Mouse (Mus musculus): ENCODE measurements around the gene Thy1.

The Thy1 gene

DNA sequence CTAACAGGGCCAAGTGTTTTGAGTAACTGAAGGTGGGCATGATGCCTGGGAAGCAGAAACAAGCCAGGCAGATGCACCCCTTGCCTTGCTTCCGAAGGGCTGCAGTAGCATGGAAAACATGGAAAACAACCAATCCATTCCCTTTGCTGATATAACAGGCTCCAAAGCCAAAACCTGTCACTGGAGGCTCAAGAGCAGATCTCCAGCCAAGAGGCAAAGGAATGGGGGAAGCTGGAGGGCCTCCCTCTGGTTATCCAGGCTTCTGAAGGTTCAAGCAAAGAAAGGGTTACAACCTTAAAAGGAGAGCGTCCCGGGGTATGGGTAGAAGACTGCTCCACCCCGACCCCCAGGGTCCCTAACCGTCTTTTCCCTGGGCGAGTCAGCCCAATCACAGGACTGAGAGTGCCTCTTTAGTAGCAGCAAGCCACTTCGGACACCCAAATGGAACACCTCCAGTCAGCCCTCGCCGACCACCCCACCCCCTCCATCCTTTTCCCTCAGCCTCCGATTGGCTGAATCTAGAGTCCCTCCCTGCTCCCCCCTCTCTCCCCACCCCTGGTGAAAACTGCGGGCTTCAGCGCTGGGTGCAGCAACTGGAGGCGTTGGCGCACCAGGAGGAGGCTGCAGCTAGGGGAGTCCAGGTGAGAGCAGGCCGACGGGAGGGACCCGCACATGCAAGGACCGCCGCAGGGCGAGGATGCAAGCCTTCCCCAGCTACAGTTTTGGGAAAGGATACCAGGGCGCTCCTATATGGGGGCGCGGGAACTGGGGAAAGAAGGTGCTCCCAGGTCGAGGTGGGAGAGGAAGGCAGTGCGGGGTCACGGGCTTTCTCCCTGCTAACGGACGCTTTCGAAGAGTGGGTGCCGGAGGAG is at the start of gene Thy1:
Gene Thy1 (plus strand): TSS at position 549 of the 872 bp plus-strand sequence.
- no peak for DNase-seq (ENCODE audit: low spot score)

DNA sequence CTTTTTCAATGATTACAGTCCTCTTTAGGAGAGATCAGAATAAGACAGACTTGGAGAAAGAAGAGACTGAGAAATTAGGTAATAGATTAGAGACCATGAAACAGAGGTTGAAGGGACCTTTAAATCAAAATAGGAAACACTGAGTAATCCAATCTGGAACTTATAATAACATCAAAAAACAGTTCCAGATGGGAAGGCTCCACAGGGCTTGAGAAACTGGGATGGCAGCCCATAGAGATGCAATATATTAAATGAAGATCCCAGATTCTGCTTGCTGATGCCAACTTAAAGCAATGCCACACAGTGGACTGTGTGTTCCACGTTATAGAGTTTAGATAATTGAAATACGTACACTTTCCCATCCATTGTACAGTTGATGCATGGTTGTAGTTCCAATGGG is 45.5 kb upstream of the Thy1 start:
- no peak for DNase-seq (ENCODE audit: low spot score)

DNA sequence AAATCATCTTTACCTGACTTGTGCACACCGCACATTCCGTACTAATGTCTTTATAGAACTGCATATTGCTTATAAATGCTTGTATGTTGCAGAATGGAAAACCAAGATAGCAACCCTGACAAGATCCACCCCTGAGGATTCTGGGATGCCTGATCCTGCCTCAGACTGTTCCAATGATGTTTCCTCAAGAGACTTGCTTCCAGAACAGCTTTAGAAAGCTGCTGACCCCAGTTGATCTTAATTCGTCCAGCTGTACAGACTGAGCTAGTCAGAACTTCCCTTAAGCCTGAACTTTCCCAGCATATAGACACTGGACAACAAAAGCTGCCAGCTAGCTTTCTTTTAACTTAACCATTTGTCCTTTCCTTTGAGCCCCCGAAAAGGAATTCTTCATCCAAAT is 44.3 kb upstream of the Thy1 start:
- DNase-seq (ENCODE audit: low spot score), result no peak

DNA sequence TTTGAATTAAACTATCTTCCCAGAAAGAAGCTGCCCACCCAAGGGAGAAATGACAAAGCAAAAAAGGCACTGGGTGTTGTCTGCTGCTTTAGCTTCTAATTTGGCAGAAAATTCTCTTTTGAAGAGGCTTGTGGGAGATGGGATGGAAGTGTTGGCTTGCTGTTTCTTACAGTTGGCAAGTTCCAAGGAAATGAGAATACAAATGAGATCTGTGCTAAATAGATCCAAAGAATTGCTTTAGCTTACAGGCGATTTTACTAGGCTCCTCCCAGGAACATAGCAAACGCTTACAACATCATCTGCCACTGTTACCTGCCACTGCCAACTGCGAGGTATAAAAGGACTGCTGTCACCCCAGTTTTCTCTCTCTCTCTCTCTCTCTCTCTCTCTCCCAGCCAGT is 38.8 kb upstream of the Thy1 start:
- DNase-seq (ENCODE audit: low spot score), result no peak

DNA sequence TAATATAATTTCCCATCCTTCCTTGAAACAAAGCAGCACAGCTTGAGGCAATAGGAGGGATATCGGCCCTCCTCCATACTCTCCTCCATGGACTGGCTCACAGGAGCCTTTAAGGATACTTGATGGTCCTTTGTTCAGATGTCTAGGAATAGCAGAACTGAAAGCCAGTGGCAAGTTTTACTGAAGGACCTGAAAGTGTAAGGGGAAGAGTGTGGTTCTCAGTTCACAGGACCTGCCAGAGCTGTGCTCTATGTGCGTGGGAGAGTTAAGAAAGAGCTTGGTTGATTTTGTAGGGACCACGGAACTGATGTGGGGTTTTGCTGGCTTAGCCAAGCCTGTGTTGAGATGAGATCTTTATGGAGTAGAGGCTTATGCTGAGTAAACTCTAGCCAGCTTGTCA is 37.9 kb upstream of the Thy1 start:
- DNase-seq (ENCODE audit: low spot score), result no peak

DNA sequence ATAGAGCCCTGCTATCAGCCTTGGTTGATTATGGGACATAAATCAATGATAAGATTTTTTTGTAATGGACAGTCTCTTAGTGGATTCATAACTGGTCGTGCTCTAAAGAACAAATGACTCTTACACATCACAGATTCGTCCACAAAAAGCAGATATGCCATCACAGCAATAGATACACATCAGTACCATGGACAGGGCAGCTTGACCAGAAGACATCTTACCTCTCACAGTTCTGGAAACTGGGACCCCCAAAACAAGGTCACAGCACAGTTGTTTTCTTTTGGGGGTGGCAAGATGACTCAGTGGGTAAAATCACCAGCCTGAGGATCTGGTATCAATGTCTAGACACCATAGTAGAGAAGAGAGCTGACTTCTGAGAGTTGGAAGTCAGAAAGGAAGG is 35.9 kb upstream of the Thy1 start:
- DNase-seq (ENCODE audit: low spot score), result no peak

DNA sequence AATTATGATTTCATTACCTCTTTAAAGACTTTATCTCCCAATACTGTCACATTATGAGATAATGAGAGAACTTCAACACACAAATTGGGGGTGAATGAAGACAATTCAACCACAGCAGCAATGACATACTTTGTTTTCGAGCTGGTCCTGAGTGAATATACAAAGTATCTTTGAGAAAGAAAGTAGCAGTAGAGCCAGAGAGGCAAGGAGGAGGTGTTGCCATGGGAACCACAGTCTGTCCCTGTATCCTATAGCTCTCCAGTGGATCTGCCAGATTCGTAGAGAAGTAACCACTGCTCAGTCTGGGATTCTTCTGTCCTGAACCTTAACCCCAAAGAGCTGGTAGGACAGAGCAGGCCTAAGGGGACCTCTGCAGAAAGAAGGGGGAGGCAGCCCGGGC is 35.2 kb upstream of the Thy1 start:
- DNase-seq (ENCODE audit: low spot score), result no peak

DNA sequence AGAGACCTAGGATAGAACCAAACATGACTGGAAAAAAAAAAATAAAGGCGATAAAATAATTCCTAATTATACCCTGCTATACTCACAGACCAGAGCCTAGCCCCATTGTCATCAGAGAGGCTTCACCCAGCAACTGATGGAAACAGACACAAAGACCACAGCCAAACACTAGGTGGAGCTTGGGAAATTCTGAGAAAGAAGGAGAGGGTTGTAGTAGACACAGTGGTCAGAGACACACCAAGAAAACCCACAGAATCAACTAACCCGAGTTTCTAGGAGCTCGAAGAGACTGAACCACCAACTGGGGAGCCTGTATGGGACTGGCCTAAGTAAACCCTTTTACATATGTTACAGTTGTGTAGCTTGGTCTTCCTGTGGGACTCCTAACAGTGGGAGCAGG is 32.3 kb upstream of the Thy1 start:
- no peak for DNase-seq (ENCODE audit: low spot score)

DNA sequence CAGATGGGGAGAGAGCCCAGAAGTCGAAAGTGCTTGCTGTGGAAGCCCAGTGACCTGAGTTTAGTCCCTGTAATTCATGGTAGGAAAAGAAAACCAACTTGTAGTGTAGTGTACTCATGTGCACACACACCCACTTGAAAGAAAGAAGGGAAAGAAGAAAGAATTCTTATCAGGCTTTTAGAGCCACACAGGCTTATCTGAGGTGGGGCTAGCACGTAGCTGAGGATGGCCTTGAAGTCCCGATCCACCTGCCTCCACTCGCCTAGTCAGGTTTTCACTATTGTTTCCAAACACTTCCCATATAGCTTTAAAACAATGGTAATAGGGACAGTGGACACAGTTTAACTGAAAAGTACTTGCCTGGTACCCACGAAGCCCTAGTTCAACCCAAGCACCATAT is 31.5 kb upstream of the Thy1 start:
- no peak for DNase-seq (ENCODE audit: low spot score)

DNA sequence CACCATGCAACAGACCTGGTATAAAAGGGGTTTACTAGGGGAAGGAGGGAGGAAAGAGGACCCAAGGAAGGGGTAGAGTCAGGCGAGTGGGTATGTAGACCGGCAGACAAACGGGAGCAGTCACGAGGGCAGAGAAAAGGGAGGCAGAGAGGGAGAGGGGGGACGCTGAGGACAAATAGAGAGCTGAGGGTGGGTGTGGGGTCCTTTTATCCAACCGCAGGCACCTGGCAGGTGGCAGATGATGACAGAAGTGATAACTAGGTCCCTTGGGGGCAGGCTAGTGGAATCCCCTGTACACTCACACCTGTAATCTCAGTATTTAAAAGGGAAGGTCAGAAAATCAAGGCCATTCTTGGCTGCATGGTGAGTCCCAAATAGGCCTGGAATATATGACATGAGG is 31.0 kb upstream of the Thy1 start:
- DNase-seq (ENCODE audit: low spot score), result no peak

DNA sequence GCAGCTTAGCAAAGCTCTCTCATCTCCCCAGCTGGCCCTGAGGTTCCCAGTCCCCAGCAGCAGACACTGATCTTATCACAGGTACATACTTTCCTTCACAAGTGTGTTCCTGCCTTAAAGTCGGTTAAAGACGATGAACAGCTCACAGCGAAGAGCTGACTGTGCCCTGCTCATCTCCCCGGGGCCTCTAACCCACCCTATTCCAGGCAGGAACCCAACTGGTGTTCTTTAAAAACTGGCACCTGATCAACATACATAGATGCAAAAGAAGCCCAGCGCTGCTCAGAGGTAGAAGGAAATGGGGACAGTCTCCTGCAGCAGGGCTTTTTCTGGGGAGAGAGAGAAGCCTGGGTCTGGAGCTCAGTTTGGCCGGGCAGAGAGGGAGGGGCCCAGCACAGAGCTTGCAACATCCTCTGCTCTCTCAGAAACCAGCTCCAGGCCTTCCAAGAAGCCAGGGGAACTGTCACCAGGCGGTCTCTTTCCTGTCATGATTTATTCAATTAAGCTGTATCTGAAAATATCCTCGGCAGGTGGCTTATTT is 30.4 kb upstream of the Thy1 start:
- no peak for DNase-seq (ENCODE audit: low spot score)

DNA sequence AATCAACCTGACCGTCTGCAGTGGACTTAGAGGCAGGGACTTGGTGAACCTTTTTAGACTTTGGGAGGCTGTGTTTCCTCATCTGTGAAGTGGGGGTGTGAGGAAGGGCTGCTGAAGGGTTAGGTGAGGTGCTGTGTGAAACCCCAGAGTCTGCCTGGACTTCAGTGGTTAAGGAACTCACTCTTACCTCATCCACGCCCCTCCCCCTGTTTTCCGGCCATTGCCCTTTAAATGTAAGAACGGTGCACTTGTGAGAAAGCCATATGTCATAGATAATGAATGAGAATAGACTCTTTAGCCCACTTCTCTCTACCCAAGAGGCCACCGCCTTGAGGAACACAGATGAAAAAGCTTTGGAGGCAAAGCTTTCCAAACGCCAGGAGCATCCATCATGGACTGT is 29.4 kb upstream of the Thy1 start:
- DNase-seq (ENCODE audit: low spot score), result no peak

DNA sequence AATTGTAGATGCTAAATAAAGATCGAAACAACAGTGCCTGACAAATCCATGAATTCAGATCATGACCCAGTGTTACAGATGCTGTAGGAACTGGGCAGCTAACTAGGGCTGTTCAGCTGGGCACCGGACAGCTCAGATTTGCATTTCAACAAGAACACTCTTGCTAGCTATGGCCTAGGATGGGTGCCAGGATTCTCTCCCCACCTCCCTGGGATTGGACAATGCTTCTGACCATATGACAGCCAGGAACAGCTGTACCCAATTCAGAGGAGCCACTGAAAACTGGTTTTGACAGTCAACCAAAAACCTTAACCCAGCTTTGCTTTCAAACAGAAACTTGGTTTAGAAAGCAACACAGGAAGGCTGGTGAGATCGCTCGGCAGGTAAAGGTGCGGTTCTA is 26.9 kb upstream of the Thy1 start:
- DNase-seq (ENCODE audit: low spot score), result no peak

DNA sequence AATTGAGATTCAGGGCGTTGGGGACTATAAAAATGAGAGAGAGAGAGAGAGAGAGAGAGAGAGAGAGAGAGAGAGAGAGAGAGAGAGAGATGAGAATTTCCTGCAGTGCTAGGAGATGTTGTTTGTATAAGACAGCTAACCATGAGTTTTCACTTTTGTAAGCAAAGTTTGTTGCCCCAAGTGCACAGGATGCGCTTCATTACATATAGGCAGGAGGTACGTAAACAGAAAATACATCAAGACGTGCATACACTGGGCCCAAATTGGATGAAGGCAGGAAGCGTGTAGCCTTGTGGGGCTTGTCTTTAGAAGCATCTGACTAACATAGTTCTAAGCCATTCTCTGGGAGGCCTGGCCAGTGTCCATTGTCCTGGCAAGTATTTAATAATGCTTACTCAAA is 25.3 kb upstream of the Thy1 start:
- DNase-seq (ENCODE audit: low spot score), result no peak

DNA sequence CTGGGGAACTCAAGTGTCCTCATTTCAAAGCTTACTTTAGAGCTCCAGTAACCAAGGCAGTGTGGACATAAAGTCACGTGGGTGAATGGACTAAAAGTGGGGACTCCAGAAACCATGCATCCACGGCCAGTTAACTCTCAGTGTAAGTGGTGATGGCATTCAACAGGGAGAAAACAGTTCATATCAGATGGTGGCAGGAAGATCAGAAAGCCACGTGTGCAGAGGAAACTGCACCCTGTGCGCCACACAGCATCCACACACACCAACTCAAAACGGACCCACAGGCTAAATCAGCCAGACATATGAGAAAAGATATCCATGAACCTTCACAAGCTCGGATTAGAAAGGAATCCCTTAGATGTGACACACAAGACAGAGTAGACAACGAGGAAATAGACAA is 23.2 kb upstream of the Thy1 start:
- no peak for DNase-seq (ENCODE audit: low spot score)

DNA sequence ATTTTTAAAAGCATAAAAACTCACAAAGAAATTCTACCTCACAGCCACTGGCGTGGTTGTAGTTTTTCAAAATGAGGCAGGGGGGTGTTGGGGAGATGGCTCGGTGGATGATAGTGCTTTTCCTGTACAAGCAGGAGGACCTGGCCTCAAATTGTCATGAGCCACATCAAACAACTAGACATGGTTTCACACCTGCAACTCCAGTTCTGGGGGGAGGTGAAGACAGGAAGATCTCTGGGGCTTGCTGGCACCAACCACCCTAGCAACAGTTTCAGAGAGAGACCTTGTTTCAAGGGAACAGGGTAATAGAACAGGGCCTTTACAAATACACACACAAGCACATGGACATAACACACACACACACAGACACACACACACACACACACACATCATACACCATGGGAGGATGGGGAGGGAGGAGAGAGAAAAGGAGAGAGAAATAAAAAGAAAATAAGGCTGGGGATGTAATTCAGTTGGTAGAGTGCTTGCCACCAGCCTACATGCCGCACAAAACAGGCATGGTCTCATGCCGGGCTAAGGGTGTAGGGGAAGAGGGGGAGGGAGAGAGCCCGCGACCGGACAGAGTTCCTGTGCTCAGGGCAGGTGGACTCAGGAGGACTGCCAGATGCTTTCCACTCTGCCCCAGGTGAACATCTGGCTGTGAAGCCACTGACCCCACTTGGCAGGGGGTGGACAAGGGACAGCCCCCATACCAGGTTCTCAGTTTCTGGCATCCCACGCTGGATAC is 20.9 kb upstream of the Thy1 start:
- DNase-seq (ENCODE audit: low spot score), result no peak

DNA sequence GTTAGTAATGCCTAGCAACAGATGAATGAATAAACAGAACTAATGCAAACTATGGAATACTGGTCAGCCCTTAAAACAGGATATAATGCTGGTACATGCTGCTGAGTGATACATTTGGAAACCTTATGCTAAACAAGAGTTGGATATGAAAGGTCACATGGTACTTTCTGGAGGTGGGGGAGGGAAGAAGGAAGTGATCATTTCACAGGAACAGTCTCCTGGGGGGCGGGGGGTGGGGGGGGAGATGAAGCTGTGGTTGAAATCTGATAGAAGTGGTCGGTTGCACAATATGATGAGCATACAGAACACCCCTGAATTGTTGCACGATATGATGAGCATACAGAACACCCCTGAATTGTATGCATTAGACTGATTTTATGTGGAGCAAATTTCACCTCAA is 19.1 kb upstream of the Thy1 start:
- no peak for DNase-seq (ENCODE audit: low spot score)

DNA sequence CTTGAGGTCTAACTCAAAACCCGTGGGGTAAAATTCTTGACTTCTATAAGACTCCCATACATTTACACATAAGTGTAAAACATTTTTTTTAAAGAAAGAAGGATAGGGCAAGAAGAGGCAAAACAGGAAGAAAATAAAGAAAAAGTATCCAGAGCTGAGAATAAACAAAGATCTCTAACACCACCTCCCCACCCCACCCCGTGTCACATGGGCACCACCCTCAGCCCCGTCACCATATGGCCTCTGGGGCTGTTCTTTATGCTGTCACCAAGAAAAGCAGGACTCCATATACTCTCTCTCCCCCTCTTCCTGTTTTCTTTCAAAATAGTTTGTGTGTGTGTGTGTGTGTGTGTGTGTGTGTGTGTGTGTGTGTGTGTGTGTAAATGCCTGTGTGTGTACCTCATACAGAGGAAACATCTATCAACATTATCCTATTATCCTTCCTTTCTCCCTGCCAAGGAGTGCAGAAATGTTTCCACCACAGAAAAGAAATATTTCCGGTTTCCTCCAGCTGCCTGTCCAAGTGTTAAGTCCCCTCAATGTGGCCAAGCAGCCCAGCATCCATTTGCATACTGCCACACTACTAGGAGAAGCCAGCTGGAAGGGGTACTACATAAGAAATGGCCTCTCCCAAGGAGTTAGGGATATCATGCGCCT is 13.5 kb upstream of the Thy1 start:
- DNase-seq (ENCODE audit: low spot score), result no peak

DNA sequence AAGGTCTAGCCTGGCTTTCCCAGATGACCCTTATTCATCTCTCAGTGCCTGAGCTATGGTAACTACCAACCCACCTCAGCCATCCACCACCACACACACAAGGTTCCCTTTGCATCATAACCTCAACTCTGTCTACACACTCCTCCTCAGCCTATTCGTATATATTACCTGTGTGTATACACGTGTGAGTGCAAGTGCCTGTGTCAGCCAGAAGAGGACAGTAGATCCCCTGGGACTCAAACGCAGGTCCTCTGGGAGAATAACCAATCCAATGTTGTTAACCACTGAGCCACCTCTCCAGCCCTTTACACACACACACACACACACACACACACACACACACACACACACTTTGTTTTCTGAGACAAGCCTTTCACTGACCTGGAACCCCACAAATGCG is 12.5 kb upstream of the Thy1 start:
- no peak for DNase-seq (ENCODE audit: low spot score)

DNA sequence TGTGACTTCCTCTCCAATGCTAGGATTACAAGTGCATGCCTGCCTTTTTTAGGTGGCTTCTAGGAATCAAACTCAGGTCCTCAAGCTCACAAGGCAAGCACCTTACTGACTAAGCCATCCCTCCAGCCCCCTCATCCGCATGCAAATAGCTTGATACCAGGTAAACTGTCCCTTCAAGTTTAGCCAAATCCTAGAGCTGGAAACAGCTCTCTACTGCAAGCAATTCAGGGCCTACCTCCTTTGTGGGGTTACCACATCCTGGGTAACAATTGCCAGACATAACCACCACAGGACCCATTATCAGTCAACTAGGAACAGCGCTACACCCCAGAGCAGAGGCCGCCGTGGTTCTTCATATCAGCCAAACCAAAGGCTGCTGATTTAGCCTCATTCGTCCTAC is 12.1 kb upstream of the Thy1 start:
- DNase-seq (ENCODE audit: low spot score), result no peak

DNA sequence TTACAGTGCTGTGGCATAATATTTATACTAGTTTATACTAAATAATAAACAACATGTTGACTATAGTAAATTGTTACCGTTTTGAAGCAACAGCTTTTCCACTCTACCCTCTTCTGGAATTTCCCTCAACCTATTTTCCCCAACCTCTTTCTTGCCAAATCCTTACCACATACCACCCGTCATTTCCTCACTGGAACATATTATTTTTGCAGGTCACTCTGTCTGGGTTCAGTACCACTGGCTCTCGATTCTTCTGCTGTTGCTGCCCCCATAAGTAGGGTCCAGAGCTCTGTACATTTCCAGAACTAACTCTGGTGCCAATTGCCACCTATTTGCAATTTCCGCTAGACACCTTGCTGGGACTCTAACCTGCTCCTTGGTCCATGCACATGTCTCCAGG is 11.2 kb upstream of the Thy1 start:
- DNase-seq (ENCODE audit: low spot score), result no peak

DNA sequence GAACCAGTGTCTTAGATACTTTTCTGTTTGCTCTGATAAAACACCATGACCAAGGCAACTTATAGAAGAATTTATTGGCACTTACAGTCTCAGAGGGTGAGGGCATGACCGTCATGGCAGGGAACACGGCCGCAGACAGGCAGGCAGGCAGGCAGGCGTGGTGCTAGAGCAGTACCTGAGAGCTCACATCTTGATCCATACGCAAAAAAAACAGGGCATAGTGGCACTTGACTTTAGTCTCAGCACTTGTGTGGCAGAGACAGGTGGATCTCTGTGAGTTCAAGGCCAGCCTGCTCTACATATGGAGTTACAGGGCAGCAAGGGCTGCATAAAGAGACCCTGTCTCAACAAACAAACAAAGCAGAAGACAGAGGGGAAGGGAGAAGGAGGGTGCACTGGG is 9.9 kb upstream of the Thy1 start:
- no peak for DNase-seq (ENCODE audit: low spot score)

Data from ovary, postnatal 36 days (tissue).